Mouse (Mus musculus): Measurements from ENCODE around the gene Unc5a. TPM values are rescaled to one million over a fixed set of nuclear protein-coding genes. Genes with fewer than 3 reads are reported as not detected.
A peak's percentile ranks its signal among the peaks of the same experiment; 100 is the strongest.

Gene Unc5a
- polyA plus RNA-seq, 1 experiment from 2014 or later, result 1.5 TPM

DNA sequence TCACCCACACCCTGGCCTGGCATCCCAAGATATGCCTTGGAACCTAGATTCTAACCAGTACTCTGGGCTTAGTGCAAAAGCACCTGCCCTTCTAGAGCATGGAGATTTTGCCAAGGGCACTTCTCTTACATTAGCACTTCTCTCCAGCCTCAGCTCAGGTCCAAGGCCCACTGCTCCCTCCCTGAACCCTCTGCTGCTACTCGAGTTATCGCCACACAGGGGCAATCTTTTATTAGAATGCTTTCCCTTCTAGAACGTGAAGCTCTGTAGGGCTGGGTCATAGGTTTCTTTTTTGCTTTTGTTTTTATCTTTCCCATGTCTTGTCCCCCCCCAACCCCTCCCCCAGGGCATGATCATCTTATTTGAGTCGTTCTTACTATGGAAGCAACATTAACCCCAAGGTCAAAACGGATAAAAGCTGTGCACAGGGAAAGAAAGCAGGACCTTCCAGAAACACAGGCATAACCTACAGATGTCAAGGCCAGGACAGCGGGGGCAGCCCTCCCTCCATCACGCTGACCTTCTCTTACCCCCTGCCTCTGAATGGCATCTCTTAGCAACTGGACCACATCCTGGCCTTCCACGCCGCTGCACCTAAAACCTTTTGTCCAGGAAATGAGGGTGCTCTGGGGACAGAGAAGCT, 64.6 kb downstream of the Unc5a start:
- Histone ChIP-seq H3K27me3 (replicated peaks; ENCODE audit: control insufficient read depth, insufficient read depth, low read length) (no peaks in the 10 kb centered on the region; the same call in 1 of the 2 replicates), H3K4me2 (no peak overlapping the region), H3K9ac (ENCODE audit: low read depth, low read length) (no peak overlapping the region), H3K36me3 (ENCODE audit: control insufficient read depth, insufficient read depth, low read length) (no peaks in the 10 kb centered on the region), H3K4me3 (ENCODE audit: low read depth, low read length) (no peak overlapping the region), H3K9me3 (ENCODE audit: control insufficient read depth, low read length) (no peaks in the 10 kb centered on the region), H3K27ac (ENCODE audit: low read depth, low read length) (no peak overlapping the region), H3K4me1 (replicated peaks; ENCODE audit: control insufficient read depth, insufficient read depth, low read length) (no peaks in the 10 kb centered on the region)
- 38% methylated on average over 9 of the region's 9 CpGs for WGBS
- ATAC-seq (replicated peaks; ENCODE audit: low FRiP score) (no peak), DNase-seq (ENCODE audit: low spot score) (no peak)

DNA sequence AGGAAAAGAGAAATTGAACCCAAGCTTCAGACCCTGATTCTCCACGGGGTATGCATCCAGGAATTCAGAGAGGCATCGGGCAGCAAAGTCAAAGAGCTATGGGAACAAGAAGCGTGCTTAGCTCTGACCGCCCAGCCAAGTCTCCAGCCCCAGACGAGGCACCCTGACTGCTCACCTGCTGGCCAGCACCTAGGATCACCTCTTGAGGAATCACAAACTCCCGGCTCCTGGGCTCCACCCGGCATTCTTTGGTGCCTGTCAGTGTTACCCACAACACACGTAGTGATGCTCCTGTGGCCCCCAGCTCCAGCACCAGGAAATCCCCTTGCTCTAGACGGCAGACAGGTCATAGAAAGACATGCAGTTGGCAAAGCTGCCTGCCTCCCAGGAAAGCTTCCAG, 65.2 kb downstream of the Unc5a start:
- ATAC-seq (replicated peaks; ENCODE audit: low FRiP score) (no peak), DNase-seq (ENCODE audit: low spot score) (no peak)
- no peaks in the 10 kb centered on the region for H3K36me3 ChIP-seq (ENCODE audit: control insufficient read depth, insufficient read depth, low read length)
- no peak overlapping the region for H3K4me3 ChIP-seq (ENCODE audit: low read depth, low read length)
- no peaks in the 10 kb centered on the region; the same call in 1 of the 2 replicates for H3K27me3 ChIP-seq (replicated peaks; ENCODE audit: control insufficient read depth, insufficient read depth, low read length)
- no peaks in the 10 kb centered on the region for H3K9me3 ChIP-seq (ENCODE audit: control insufficient read depth, low read length)
- H3K27ac ChIP-seq (ENCODE audit: low read depth, low read length), result no peak overlapping the region
- 70% methylated on average over 9 of the region's 9 CpGs for WGBS
- H3K9ac ChIP-seq (ENCODE audit: low read depth, low read length), result no peak overlapping the region
- H3K4me1 ChIP-seq (replicated peaks; ENCODE audit: control insufficient read depth, insufficient read depth, low read length), result no peaks in the 10 kb centered on the region
- no peak overlapping the region for H3K4me2 ChIP-seq

DNA sequence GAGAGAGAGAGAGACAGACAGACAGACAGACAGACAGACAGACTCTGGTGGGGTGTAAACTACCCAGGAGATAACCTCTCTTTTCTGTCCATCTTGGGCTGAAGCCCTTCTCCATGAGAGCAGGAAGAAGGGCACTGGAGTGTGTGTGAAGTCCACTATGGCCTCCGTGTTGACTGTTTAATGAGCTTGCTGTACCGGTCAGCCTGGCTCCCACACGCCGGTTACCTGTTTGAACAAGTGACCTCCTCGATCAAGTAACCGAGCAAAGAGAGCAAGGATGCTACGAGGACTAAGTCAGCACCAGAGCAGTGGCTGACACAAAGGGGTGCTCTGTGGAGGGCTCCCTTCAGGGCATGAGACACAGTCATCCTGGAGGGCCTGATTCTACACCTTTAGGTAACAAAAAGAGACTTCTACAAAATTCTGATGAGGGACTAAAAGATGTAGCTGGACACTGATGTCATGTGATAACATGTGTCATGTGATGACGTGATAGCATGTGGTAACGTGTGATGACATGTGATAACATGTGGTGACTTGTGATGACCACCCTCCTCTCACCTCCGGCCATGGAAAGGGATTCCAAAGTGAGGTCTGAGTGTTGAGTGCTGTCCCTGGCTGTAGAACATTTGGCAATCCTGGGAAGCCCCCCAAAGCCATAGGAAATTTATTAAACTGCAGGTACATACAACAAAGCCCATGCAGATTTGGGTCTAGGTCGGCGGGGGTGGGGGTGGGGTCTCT, 68.1 kb downstream of the Unc5a start:
- WGBS, result 74% methylated on average over 12 of the region's 12 CpGs
- Histone ChIP-seq H3K4me3 (ENCODE audit: low read depth, low read length) (no peak overlapping the region), H3K27me3 (replicated peaks; ENCODE audit: control insufficient read depth, insufficient read depth, low read length) (no peaks in the 10 kb centered on the region; the same call in 1 of the 2 replicates), H3K9ac (ENCODE audit: low read depth, low read length) (no peak overlapping the region), H3K9me3 (ENCODE audit: control insufficient read depth, low read length) (no peaks in the 10 kb centered on the region), H3K4me1 (replicated peaks; ENCODE audit: control insufficient read depth, insufficient read depth, low read length) (no peaks in the 10 kb centered on the region), H3K4me2 (no peak overlapping the region), H3K27ac (ENCODE audit: low read depth, low read length) (no peak overlapping the region), H3K36me3 (ENCODE audit: control insufficient read depth, insufficient read depth, low read length) (no peaks in the 10 kb centered on the region)
- no peak for DNase-seq (ENCODE audit: low spot score)
- no peak for ATAC-seq (replicated peaks; ENCODE audit: low FRiP score)

DNA sequence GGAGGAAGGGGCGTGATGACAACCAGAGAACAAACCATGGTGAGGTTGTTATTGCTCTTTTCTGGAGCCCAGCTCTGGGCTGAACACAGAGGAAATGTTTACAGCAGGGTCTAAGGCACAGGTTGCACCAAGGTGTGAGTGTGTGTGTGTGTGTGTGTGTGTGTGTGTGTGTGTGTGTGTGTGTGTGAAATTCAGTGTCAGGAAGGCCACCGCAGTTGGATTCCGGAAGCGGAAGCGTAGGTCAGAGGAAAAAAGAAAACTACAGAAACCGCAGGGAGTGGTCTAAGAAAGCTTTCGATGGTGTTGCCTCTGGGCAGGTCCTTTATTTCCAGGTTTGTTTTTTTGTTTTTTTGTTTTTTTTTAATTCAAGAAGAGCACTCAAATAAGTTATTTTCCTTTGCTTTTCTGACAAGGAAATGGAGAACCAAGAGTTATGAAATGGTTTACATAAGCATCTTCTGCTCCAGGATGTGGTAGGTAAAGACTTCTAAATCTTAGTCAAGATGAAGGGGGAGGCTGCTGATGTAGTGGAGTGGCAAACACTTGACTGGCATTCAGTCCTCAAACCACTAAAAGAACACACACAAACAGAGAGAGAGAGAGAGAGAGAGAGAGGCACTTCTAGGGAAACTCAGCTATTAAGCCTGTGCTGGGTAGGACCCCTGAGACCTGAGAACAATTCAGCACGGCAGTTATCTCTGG, 68.8 kb downstream of the Unc5a start:
- Histone ChIP-seq H3K27me3 (replicated peaks; ENCODE audit: control insufficient read depth, insufficient read depth, low read length) (no peaks in the 10 kb centered on the region; the same call in 1 of the 2 replicates), H3K27ac (ENCODE audit: low read depth, low read length) (no peak overlapping the region), H3K4me1 (replicated peaks; ENCODE audit: control insufficient read depth, insufficient read depth, low read length) (no peaks in the 10 kb centered on the region), H3K9ac (ENCODE audit: low read depth, low read length) (no peak overlapping the region), H3K9me3 (ENCODE audit: control insufficient read depth, low read length) (no peaks in the 10 kb centered on the region), H3K4me2 (no peak overlapping the region), H3K4me3 (ENCODE audit: low read depth, low read length) (no peak overlapping the region), H3K36me3 (ENCODE audit: control insufficient read depth, insufficient read depth, low read length) (no peaks in the 10 kb centered on the region)
- DNase-seq (ENCODE audit: low spot score) (no peak), ATAC-seq (replicated peaks; ENCODE audit: low FRiP score) (no peak)
- WGBS, result 82% methylated on average over 8 of the region's 8 CpGs

DNA sequence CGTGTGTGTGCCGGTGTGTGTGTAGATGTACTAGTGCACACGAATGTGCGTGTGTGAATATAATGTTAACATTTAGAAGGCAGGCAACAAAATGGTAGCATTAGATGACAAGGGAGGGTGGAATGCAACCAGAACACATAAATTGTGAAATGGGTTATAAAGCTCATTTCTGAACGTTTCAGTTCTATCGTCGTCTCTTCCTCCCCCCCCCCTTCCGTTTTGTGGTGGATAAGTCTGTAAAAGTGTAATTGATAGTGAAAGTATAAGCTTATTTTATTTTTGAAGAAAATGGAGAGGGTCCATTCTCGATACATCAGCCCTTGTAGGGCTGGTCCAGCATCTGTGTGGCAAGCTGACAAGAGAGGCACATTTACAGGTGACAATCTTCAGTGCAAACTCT, 69.5 kb downstream of the Unc5a start:
- Histone ChIP-seq H3K4me1 (replicated peaks; ENCODE audit: control insufficient read depth, insufficient read depth, low read length) (no peaks in the 10 kb centered on the region), H3K27me3 (replicated peaks; ENCODE audit: control insufficient read depth, insufficient read depth, low read length) (no peaks in the 10 kb centered on the region), H3K4me3 (ENCODE audit: low read depth, low read length) (no peak overlapping the region), H3K9ac (ENCODE audit: low read depth, low read length) (no peak overlapping the region), H3K36me3 (ENCODE audit: control insufficient read depth, insufficient read depth, low read length) (no peaks in the 10 kb centered on the region), H3K9me3 (ENCODE audit: control insufficient read depth, low read length) (no peaks in the 10 kb centered on the region), H3K27ac (ENCODE audit: low read depth, low read length) (no peak overlapping the region), H3K4me2 (no peak overlapping the region)
- ATAC-seq (replicated peaks; ENCODE audit: low FRiP score) (no peak), DNase-seq (ENCODE audit: low spot score) (no peak)
- 86% methylated on average over 9 of the region's 9 CpGs for WGBS

DNA sequence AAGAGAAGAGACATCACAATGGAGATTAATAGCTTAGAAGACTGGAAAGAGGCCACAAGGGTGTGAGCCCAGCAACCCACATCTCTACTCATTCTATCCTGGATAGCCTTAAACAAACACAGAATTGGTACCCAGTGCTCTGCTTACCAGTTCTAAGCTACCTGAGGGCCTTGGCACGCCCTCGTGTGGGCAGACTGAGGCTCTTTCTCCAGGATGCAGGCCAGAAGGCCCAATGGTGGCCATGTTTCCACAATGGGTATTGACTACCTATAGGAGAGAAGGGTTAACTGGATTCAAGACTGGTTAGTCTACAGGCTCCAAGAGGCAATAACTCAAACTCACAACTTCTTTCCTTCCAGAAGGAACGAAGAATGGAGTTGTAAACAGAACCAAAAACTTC, 70.0 kb downstream of the Unc5a start:
- Histone ChIP-seq H3K9ac (ENCODE audit: low read depth, low read length) (no peak overlapping the region), H3K27ac (ENCODE audit: low read depth, low read length) (no peak overlapping the region), H3K36me3 (ENCODE audit: control insufficient read depth, insufficient read depth, low read length) (no peaks in the 10 kb centered on the region), H3K4me3 (ENCODE audit: low read depth, low read length) (no peak overlapping the region), H3K27me3 (replicated peaks; ENCODE audit: control insufficient read depth, insufficient read depth, low read length) (no peaks in the 10 kb centered on the region), H3K4me2 (no peak overlapping the region), H3K4me1 (replicated peaks; ENCODE audit: control insufficient read depth, insufficient read depth, low read length) (no peaks in the 10 kb centered on the region), H3K9me3 (ENCODE audit: control insufficient read depth, low read length) (no peaks in the 10 kb centered on the region)
- ATAC-seq (replicated peaks; ENCODE audit: low FRiP score) (no peak), DNase-seq (ENCODE audit: low spot score) (no peak)
- WGBS, result 48% methylated on average over 3 of the region's 3 CpGs

DNA sequence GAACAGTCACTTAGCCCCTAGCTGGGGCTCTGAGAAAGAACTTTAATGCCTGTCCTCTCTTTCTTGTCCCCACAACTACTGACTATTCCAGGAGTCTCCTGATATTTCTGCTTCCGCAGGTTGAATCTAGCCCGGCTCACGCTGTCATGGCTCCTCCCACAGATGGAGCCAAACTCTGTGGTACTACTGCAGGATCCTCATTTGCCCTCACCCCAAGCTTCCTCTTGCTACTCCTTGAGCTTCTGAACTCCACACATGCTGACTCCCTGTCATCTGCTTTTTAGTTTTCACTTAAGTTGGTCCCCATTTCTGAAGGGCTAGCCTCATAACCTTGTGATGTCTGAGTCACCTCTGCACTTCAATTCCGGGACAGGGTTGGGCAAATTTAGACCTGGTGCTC, 70.8 kb downstream of the Unc5a start:
- Histone ChIP-seq H3K4me2 (no peak overlapping the region), H3K9me3 (ENCODE audit: control insufficient read depth, low read length) (no peaks in the 10 kb centered on the region), H3K27me3 (replicated peaks; ENCODE audit: control insufficient read depth, insufficient read depth, low read length) (no peaks in the 10 kb centered on the region), H3K36me3 (ENCODE audit: control insufficient read depth, insufficient read depth, low read length) (no peaks in the 10 kb centered on the region), H3K27ac (ENCODE audit: low read depth, low read length) (no peak overlapping the region), H3K4me3 (ENCODE audit: low read depth, low read length) (no peak overlapping the region), H3K4me1 (replicated peaks; ENCODE audit: control insufficient read depth, insufficient read depth, low read length) (no peaks in the 10 kb centered on the region), H3K9ac (ENCODE audit: low read depth, low read length) (no peak overlapping the region)
- ATAC-seq (replicated peaks; ENCODE audit: low FRiP score) (no peak), DNase-seq (ENCODE audit: low spot score) (no peak)
- 79% methylated on average over 4 of the region's 4 CpGs for WGBS

DNA sequence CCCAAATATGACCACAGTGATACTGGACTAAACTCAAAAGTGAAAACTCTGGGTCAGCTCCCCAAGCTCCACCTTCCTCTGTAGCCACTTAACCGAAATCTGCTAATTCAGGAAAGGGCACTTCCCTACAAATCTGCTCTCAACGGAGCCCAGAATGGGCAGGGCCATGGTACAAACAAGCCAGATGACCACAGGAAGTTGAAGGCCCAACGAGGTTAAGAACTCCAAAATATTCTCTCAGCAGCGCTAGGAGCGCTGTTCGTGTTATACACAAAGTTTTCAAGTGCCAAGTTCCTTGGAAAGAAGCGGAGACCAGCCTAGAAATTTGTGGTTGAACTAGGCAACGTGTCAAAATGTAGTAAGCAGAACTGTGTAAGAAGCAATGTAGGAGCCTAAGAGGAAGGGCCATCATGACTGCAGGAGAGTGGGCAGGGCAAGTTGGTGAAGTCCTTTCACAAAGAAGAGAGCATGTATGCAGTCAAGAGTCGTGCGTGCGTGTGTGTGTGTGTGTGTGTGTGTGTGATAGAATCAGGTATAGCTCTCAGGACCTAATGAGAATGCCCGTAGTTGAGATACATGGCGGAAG, 72.1 kb downstream of the Unc5a start, which contains the start of gene Hk3:
Gene Hk3, minus strand, starts transcription at position 192 of the 586 bp plus-strand sequence.
- Histone ChIP-seq H3K9me3 (ENCODE audit: control insufficient read depth, low read length) (no peaks in the 10 kb centered on the region), H3K4me2 (no peak within 1 kb of the TSS), H3K9ac (ENCODE audit: low read depth, low read length) (no peak within 1 kb of the TSS), H3K27me3 (replicated peaks; ENCODE audit: control insufficient read depth, insufficient read depth, low read length) (no peaks in the 10 kb centered on the region), H3K4me3 (ENCODE audit: low read depth, low read length) (no peak within 1 kb of the TSS), H3K27ac (ENCODE audit: low read depth, low read length) (no peak within 1 kb of the TSS), H3K36me3 (ENCODE audit: control insufficient read depth, insufficient read depth, low read length) (no peaks in the 10 kb centered on the region; the same call in 1 of the 2 replicates), H3K4me1 (replicated peaks; ENCODE audit: control insufficient read depth, insufficient read depth, low read length) (no peaks in the 10 kb centered on the region)
- WGBS, result 76% methylated on average over 13 of the region's 13 CpGs
- ATAC-seq (replicated peaks; ENCODE audit: low FRiP score), result no peak
- peak; percentile 16 for DNase-seq (ENCODE audit: low spot score)
